Mouse (Mus musculus): ENCODE data around the gene Islr2. TPM values are rescaled to one million over a fixed set of nuclear protein-coding genes. Genes with fewer than 3 reads are reported as not detected.

The Islr2 gene
- total and polyA plus RNA-seq, 3 experiments = not detected

DNA sequence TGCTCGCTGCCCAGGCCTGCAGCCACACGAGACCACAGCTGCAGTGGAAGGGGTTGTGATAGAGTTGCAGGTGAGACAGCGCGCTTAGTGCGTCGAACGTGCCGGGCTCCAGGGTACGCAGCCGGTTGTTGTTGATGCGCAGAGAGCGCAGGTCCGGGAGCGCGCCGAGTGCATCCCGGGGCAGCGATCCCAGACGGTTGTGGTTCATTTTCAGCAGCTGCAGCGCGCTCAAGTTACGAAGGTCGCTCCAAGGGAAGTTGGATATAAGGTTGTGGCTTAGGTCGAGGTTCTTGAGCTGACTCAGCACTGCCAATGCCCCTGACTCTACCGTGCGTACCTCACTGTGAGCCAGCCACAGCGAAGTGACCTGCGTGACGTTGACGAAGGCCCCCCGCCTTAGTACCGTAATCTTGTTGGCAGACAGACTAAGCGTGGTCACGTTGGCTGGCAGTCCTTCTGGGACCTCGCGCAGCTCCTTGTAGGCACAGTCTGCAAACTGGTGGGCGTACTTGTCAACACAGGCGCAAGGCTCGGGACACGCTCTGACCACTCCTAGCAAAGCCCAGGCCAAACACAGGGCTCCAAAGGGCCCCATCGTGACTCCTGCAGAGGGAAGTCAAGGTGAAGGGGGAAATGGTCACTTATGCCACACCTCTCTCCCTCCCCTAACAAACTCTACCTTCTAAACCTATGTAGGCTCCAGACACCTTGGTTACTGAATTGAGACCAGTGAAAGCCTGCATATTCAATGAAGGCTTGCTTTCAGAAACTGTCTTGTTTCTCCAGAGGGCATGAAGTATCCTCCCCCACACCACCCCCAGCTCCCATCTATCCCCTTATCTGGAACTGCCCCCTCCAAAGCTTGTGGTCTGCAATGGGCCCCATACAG, 4.5 kb downstream of the Islr2 start:
- Histone ChIP-seq H3K27ac (ENCODE audit: insufficient read depth, low read depth) (no peak overlapping the region), H3K4me1 (ENCODE audit: control insufficient read depth in 1 of 2, insufficient read depth in 2 of 2) (peaks cover 2 to 3% of the 10 kb centered on the region in 2 experiments; a peak in 2 of 4 replicates), H3K4me2 (ENCODE audit: insufficient read depth, low read depth, poor library complexity, severe bottlenecking) (no peak overlapping the region), H3K27me3 (replicated peaks) (peaks cover 21% of the 10 kb centered on the region), H3K9me3 (replicated peaks; ENCODE audit: low read length) (peaks cover 19% of the 10 kb centered on the region), H3K4me3 (replicated peaks in 1 of 3; ENCODE audit: low read depth in 2 of 3, low read length in 2 of 3, poor library complexity in 1 of 3) (no peak overlapping the region), H3K79me2 (replicated peaks; ENCODE audit: control insufficient read depth, extremely low read depth, insufficient read depth, poor library complexity, severe bottlenecking) (no peaks in the 10 kb centered on the region), H3K9ac (ENCODE audit: insufficient read depth, low read depth) (no peak overlapping the region), H3K36me3 (replicated peaks in 1 of 2; ENCODE audit: control insufficient read depth in 1 of 2, insufficient read depth in 1 of 2, low read length in 1 of 2) (no peaks in the 10 kb centered on the region)
- no peak for DNase-seq (ENCODE audit: extremely low read depth)
- in situ Hi-C loops (cut with MboI; ENCODE audit: low pct_ligation_motif_present, low pct_unique_long_range_greater_than_20kb, low sequenced_read_pairs) = no loop called here
- TF ChIP-seq MAFK (IDR thresholded peaks at IDR 0.05; ENCODE audit: insufficient replicate concordance, low read length) (no peak), POLR2A (IDR thresholded peaks at IDR 0.05; ENCODE audit: low read depth, low read length) (no peak), RAD21 (IDR thresholded peaks at IDR 0.05; ENCODE audit: low read depth, low read length) (no peak), USF1 (IDR thresholded peaks at IDR 0.05; ENCODE audit: low read depth, low read length) (no peak), MAZ (IDR thresholded peaks at IDR 0.05; ENCODE audit: low read depth, low read length) (no peak), GABPA (IDR thresholded peaks at IDR 0.05; ENCODE audit: insufficient replicate concordance, low read depth, low read length) (no peak), ZC3H11A (IDR thresholded peaks at IDR 0.05; ENCODE audit: low read depth, low read length) (no peak)
- dilution Hi-C loops (cut with MboI; ENCODE audit: extremely low pct_ligation_motif_present, extremely low pct_unique_long_range_greater_than_20kb, low sequenced_read_pairs) = no loop called here

GRCm38 (mm10) chr9:58198801-58199371, 5.2 kb downstream of the Islr2 start:
- Histone ChIP-seq H3K36me3 (replicated peaks in 1 of 2; ENCODE audit: control insufficient read depth in 1 of 2, insufficient read depth in 1 of 2, low read length in 1 of 2) (no peaks in the 10 kb centered on the region), H3K4me1 (ENCODE audit: control insufficient read depth in 1 of 2, insufficient read depth in 2 of 2) (peaks cover under 1 to 2% of the 10 kb centered on the region in 2 experiments; a peak in 2 of 4 replicates), H3K27me3 (replicated peaks) (peaks cover 19% of the 10 kb centered on the region), H3K4me2 (ENCODE audit: insufficient read depth, low read depth, poor library complexity, severe bottlenecking) (no peak overlapping the region), H3K27ac (ENCODE audit: insufficient read depth, low read depth) (no peak overlapping the region), H3K9me3 (replicated peaks; ENCODE audit: low read length) (peaks cover 19% of the 10 kb centered on the region), H3K9ac (ENCODE audit: insufficient read depth, low read depth) (no peak overlapping the region), H3K79me2 (replicated peaks; ENCODE audit: control insufficient read depth, extremely low read depth, insufficient read depth, poor library complexity, severe bottlenecking) (no peaks in the 10 kb centered on the region), H3K4me3 (replicated peaks in 1 of 3; ENCODE audit: low read depth in 2 of 3, low read length in 2 of 3, poor library complexity in 1 of 3) (no peak overlapping the region)
- in situ Hi-C loops (cut with MboI; ENCODE audit: low pct_ligation_motif_present, low pct_unique_long_range_greater_than_20kb, low sequenced_read_pairs) = no loop called here
- dilution Hi-C loops (cut with MboI; ENCODE audit: extremely low pct_ligation_motif_present, extremely low pct_unique_long_range_greater_than_20kb, low sequenced_read_pairs) = no loop called here
- DNase-seq (ENCODE audit: extremely low read depth) = no peak
- TF ChIP-seq KAT2A (IDR thresholded peaks at IDR 0.05; ENCODE audit: insufficient replicate concordance, low read length) (no peak), NELFE (IDR thresholded peaks at IDR 0.05; ENCODE audit: low read depth, low read length) (no peak), SMC3 (IDR thresholded peaks at IDR 0.05; ENCODE audit: low read depth, low read length) (no peak), POLR2AphosphoS2 (IDR thresholded peaks at IDR 0.05; ENCODE audit: low read depth, low read length) (no peak), GABPA (IDR thresholded peaks at IDR 0.05; ENCODE audit: insufficient replicate concordance, low read depth, low read length) (no peak)

All from CH12.LX (cell line).